Mouse (Mus musculus): Measurements from ENCODE around the gene Gm17657.

DNA sequence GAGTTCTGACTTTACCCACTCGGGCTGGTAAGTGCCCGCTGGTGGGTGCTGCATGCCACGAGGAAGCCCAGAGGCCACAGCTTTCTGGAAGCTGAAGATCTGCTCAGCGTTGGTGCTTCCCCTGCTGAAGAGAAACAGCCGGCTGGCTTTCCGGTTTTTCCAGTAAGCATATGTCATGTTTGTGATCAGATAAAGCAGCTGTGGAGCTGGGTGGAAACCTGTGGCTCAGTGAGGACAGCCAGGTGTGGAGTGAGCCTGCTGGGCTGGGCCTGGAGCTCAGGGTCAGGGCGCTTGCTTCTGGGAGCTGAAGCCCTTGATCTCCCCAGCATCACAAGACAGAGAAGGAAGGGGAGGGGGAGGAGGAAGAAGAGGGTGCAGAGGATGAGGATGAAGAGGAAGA, 7.5 kb upstream of the Gm17657 start:
- no peak for TF ChIP-seq CTCF (IDR thresholded peaks at IDR 0.05; ENCODE audit: low read depth, low read length)
- no peak for TF ChIP-seq POLR2A (IDR thresholded peaks at IDR 0.05; ENCODE audit: borderline replicate concordance, low read depth, low read length)

Data from bone marrow macrophage, adult 2 months (primary cell).